Mouse (Mus musculus) G1E (cell line): Measurements from ENCODE around the gene Cdca4.

Experiments
- CTCF ChIP-seq: IDR thresholded peaks from 2 replicates; pipeline ENCODE4 v1.5.1; 2012; ENCODE audit warnings: low read depth, low read length, inconsistent platforms, mixed read lengths
- GATA1 ChIP-seq: IDR thresholded peaks from 2 replicates; pipeline ENCODE4 v1.6.1; 2012; ENCODE audit warnings: borderline replicate concordance, low read length, inconsistent platforms, mixed read lengths
- TAL1 ChIP-seq: conservative IDR thresholded peaks from 2 replicates; pipeline ENCODE4 v1.6.1; 2012; ENCODE audit warnings: low read depth, low read length, inconsistent platforms, mixed read lengths

DNA sequence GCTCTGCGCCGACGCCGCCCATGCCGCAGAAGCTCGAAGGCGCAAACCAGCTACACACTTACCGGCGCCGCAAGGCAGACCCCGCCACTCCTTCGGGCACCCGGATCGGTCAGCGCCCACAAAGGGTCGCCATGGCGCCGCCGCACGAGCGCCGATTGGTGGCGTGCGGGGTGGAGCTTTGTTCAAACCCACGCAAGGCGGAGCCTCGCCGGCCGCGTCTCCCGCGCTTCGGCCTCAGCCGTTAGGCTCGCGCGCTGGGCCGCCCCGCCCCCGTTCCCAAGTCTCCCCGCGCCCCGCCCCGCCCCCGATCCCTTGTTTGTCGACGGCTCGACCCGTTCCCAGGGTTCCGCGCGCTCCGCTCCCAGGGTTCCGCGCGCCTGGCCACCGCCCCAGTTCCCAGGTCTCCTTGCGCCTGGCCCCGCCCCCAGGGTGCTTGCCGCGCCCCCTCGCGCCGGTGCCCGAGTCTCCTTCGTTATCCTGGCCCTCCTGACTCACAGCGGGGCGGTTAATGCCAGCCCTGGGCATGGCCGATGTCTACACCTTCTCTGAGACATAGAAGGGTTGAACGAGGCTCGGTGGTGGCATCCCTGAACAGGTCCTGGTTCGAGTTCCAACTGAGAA is at the start of gene Cdca4:
- TF ChIP-seq CTCF (no peak), TAL1 (no peak), GATA1 (no peak)
